Mouse (Mus musculus) liver, adult 2 months (tissue): Measurements from ENCODE around the gene Mpnd. TPM values are rescaled to one million over a fixed set of nuclear protein-coding genes. Genes with fewer than 3 reads are reported as not detected.

ENCODE experiments used
- DNase-seq: peaks from one replicate; pipeline ENCODE4 v3.0.0-alpha.2; 2011; ENCODE audit warnings: low read depth, low spot score; ENCODE audit errors: extremely low read depth
- H3K27ac ChIP-seq: fragments of 200-500 bp; replicated peaks from 2 replicates; pipeline ENCODE4 v1.5.1; 2012; ENCODE audit warnings: low read depth, mild to moderate bottlenecking, control low read depth, inconsistent platforms, low read length; ENCODE audit not compliant: insufficient read depth
- H3K27me3 ChIP-seq: fragments of 200-500 bp; 2 replicates; pipeline ENCODE4 v1.6.1; 2012; ENCODE audit warnings: mild to moderate bottlenecking, moderate library complexity, low read length, inconsistent platforms; ENCODE audit not compliant: control insufficient read depth, insufficient read depth
- H3K36me3 ChIP-seq: fragments of 200-500 bp; 2 replicates; pipeline ENCODE4 v1.6.1; 2012; ENCODE audit warnings: low read length, inconsistent platforms; ENCODE audit not compliant: control insufficient read depth, insufficient read depth
- H3K4me1 ChIP-seq: fragments of 200-500 bp; 2 replicates; pipeline ENCODE4 v1.6.1; 2011; ENCODE audit warnings: low read length; ENCODE audit not compliant: control insufficient read depth, insufficient read depth
- H3K4me3 ChIP-seq: fragments of 200-500 bp; 2 replicates; pipeline ENCODE4 v1.5.1; 2011; ENCODE audit warnings: low read depth, mild to moderate bottlenecking, control low read depth, low read length, moderate library complexity; ENCODE audit not compliant: insufficient read depth
- H3K79me2 ChIP-seq: fragments of 200-500 bp; 2 replicates; pipeline ENCODE4 v1.6.1; 2012; ENCODE audit warnings: inconsistent platforms, mild to moderate bottlenecking, low read length, moderate library complexity; ENCODE audit not compliant: control insufficient read depth, insufficient read depth
- H3K9ac ChIP-seq: fragments of 200-500 bp; 2 replicates; pipeline ENCODE4 v1.6.1; 2012; ENCODE audit warnings: low read depth, mild to moderate bottlenecking, control low read depth, inconsistent platforms, low read length
- CTCF ChIP-seq: fragments of 200-500 bp; IDR thresholded peaks from 2 replicates; pipeline ENCODE4 v1.5.1; 2011; ENCODE audit warnings: low read depth, low read length, control low read depth
- POLR2A ChIP-seq: fragments of 200-500 bp; IDR thresholded peaks from 2 replicates; pipeline ENCODE4 v1.6.1; 2011; ENCODE audit warnings: low read length, control low read depth; ENCODE audit not compliant: insufficient read depth; ENCODE audit errors: extremely low read depth
- WGBS: fragments of 180-500 bp; shearing (Covaris S2); methylation state at CpG from one replicate; pipeline ENCODE4 v1.1.7; 2018; 5-methylcytosine and 5-hydroxymethylcytosine counted together
- polyA plus RNA-seq: library from polyadenylated mRNA; depleted of rRNA; stranded (reverse); fragments of >200 nt; gene quantifications from 2 replicates; pipeline ENCODE4 v1.2.3, GENCODE M21; 2012
- total RNA-seq: library from RNA; depleted of rRNA; stranded (reverse); fragments of >200 nt; gene quantifications from 2 replicates; pipeline ENCODE4 v1.2.3, GENCODE M21; 2014

The Mpnd gene
- total and polyA plus RNA-seq, 2 experiments = 93.2 to 175 TPM

- WGBS = 95% methylated on average over 10 of the region's 10 CpGs
- no peak for TF ChIP-seq CTCF
- TF ChIP-seq POLR2A = no peak
Measured at GRCm38 (mm10) chr17:55964496-55964895, 41.0 kb upstream of the Mpnd start.

DNA sequence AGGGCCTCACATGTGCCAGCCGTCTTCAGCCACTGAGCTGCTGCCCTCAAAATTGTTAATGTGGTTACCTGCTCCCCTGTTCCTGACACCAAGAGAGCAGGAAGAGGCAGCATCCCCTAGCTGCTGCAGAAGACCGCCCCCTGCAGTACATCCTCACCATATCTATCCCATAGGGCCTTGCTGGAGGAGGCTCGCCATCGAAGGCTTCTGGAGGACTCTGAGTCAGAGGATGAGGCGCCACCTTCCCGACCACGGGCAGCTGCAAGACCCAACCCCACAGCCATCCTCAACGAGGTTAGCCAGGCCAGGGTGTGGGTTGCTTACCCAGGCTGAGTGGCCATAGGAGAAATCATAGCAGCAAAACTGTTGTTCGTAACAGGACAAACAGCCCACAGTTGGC lies 40.5 kb upstream of the Mpnd start:
- Histone ChIP-seq H3K27me3 (no peaks in the 10 kb centered on the region), H3K36me3 (no peaks in the 10 kb centered on the region), H3K79me2 (no peaks in the 10 kb centered on the region), H3K9ac (no peak overlapping the region), H3K4me1 (peaks cover 3% of the 10 kb centered on the region; the same call in 1 of the 2 replicates), H3K4me3 (no peak overlapping the region), H3K27ac (no peak overlapping the region)
- no peak for DNase-seq
- TF ChIP-seq CTCF (no peak), POLR2A (no peak)
- 84% methylated on average over 9 of the region's 9 CpGs for WGBS

More at GRCm38 (mm10) chr17:55964496-55964895, 41.0 kb upstream of the Mpnd start:
- no peak for DNase-seq
- Histone ChIP-seq H3K36me3 (no peaks in the 10 kb centered on the region), H3K9ac (no peak overlapping the region), H3K27me3 (no peaks in the 10 kb centered on the region), H3K4me1 (peaks cover 6% of the 10 kb centered on the region; the same call in 1 of the 2 replicates), H3K27ac (no peak overlapping the region), H3K79me2 (no peaks in the 10 kb centered on the region), H3K4me3 (no peak overlapping the region)

GRCm38 (mm10) chr17:55967186-55967585 lies 38.3 kb upstream of the Mpnd start:
- H3K36me3 ChIP-seq = no peaks in the 10 kb centered on the region
- TF ChIP-seq POLR2A = no peak
- TF ChIP-seq CTCF = no peak
- no peak overlapping the region for H3K4me3 ChIP-seq
- peaks cover 13% of the 10 kb centered on the region; the same call in 1 of the 2 replicates for H3K27me3 ChIP-seq
- no peak overlapping the region for H3K9ac ChIP-seq
- H3K79me2 ChIP-seq = no peaks in the 10 kb centered on the region
- peaks cover 3% of the 10 kb centered on the region; the same call in 1 of the 2 replicates for H3K4me1 ChIP-seq
- no peak overlapping the region for H3K27ac ChIP-seq
- DNase-seq = no peak
- WGBS = 83% methylated on average over 4 of the region's 4 CpGs

GRCm38 (mm10) chr17:55968210-55968609 lies 37.3 kb upstream of the Mpnd start:
- H3K79me2 ChIP-seq = no peaks in the 10 kb centered on the region
- no peak overlapping the region for H3K4me3 ChIP-seq
- H3K4me1 ChIP-seq = no peaks in the 10 kb centered on the region; the same call in 1 of the 2 replicates
- peaks cover 13% of the 10 kb centered on the region; the same call in 1 of the 2 replicates for H3K27me3 ChIP-seq
- H3K9ac ChIP-seq = no peak overlapping the region
- DNase-seq = no peak
- H3K36me3 ChIP-seq = no peaks in the 10 kb centered on the region
- H3K27ac ChIP-seq = no peak overlapping the region
- WGBS = 76% methylated on average over 7 of the region's 7 CpGs
- TF ChIP-seq CTCF = no peak
- TF ChIP-seq POLR2A = no peak

DNA sequence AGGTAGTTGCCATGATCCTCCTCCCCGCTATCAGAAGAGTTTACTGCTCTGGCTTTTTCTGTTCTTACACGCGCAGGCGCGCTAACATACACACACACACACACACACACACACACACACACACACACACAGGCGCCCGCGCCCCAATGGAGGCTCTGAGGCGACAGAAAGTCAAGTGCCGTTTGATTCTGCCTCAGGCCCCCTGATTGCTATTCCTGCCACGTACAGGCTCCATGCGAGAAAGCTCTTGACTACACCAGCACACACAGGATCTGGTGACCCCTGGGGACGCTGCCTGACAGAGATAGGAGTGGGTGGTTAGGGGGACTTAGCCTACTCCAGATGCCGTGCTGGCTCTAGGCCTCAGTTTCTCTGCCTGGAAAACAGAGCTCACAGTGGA lies 36.0 kb upstream of the Mpnd start:
- Histone ChIP-seq H3K27ac (no peak overlapping the region), H3K36me3 (no peaks in the 10 kb centered on the region), H3K4me3 (no peak overlapping the region), H3K27me3 (peaks cover 13% of the 10 kb centered on the region; the same call in 1 of the 2 replicates), H3K4me1 (no peaks in the 10 kb centered on the region), H3K79me2 (no peaks in the 10 kb centered on the region), H3K9ac (no peak overlapping the region)
- TF ChIP-seq POLR2A = no peak
- no peak for TF ChIP-seq CTCF
- 64% methylated on average over 14 of the region's 14 CpGs for WGBS
- DNase-seq = no peak
